Mouse (Mus musculus) lung, embryonic 14.5 days (tissue): ENCODE data around the gene Fam228a. TPM values are rescaled to one million over a fixed set of nuclear protein-coding genes. Genes with fewer than 3 reads are reported as not detected.
A peak's percentile ranks its signal among the peaks of the same experiment; 100 is the strongest.
"Not testable (repeated sequence)": the region's sequence is repeated elsewhere in the genome, so short reads cannot be mapped to it uniquely, and the experiment has no call there.

ENCODE experiments used
- ATAC-seq: fragments of 200-750 bp; cut with Nextera tagmentation; 2 replicates; pipeline ENCODE4 v1.8.0; 2017; ENCODE audit warnings: mild to moderate bottlenecking, moderate TSS enrichment, moderate library complexity; ENCODE audit not compliant: insufficient read depth
- DNase-seq: peaks from one replicate; pipeline ENCODE4 v3.0.0-alpha.2; 2015
- H3K27ac ChIP-seq: fragments of 300-500 bp; sonication (generic); 2 replicates; pipeline ENCODE4 v1.5.1; 2014; ENCODE audit warnings: low read depth, mild to moderate bottlenecking, moderate library complexity
- H3K27me3 ChIP-seq: fragments of 300-500 bp; sonication (generic); 2 replicates; pipeline ENCODE4 v1.6.1; 2014; ENCODE audit warnings: low read length, control low read depth; ENCODE audit not compliant: insufficient read depth
- H3K36me3 ChIP-seq: fragments of 300-500 bp; sonication (generic); 2 replicates; pipeline ENCODE4 v1.6.1; 2014; ENCODE audit warnings: control low read depth; ENCODE audit not compliant: insufficient read depth
- H3K4me1 ChIP-seq: fragments of 300-500 bp; sonication (generic); 2 replicates; pipeline ENCODE4 v1.6.1; 2014; ENCODE audit warnings: antibody characterized with exemption, control low read depth; ENCODE audit not compliant: insufficient read depth
- H3K4me2 ChIP-seq: fragments of 300-500 bp; sonication (generic); 2 replicates; pipeline ENCODE4 v1.6.1; 2014; ENCODE audit warnings: mild to moderate bottlenecking
- H3K4me3 ChIP-seq: fragments of 300-500 bp; sonication (generic); 2 replicates; pipeline ENCODE4 v1.5.1; 2014; ENCODE audit warnings: low read depth, low read length
- H3K9ac ChIP-seq: fragments of 300-500 bp; sonication (generic); 2 replicates; pipeline ENCODE4 v1.6.1; 2014
- H3K9me3 ChIP-seq: fragments of 300-500 bp; sonication (generic); 2 replicates; pipeline ENCODE4 v1.6.1; 2016; ENCODE audit warnings: low read depth, low read length, control low read depth
- CTCF ChIP-seq: IDR thresholded peaks from 2 replicates; pipeline ENCODE4 v1.5.1; 2016; ENCODE audit warnings: antibody characterized with exemption, low read depth
- WGBS: fragments of 180-500 bp; shearing (Covaris S2); extraction: QIAGEN DNeasy Blood & Tissue Kit; methylation state at CpG from one replicate; pipeline ENCODE4 v1.1.7; 2014; 5-methylcytosine and 5-hydroxymethylcytosine counted together
- polyA plus RNA-seq: library from polyadenylated mRNA; unstranded; fragments of >200 nt; fragmentation: Nextera tagmentation; extraction: Ambion mirVana; gene quantifications from 2 replicates; pipeline ENCODE4 v1.2.1, GENCODE M21; 2014

The Fam228a gene
- polyA plus RNA-seq, 1 experiment from 2014 or later, result 0.41 TPM

DNA sequence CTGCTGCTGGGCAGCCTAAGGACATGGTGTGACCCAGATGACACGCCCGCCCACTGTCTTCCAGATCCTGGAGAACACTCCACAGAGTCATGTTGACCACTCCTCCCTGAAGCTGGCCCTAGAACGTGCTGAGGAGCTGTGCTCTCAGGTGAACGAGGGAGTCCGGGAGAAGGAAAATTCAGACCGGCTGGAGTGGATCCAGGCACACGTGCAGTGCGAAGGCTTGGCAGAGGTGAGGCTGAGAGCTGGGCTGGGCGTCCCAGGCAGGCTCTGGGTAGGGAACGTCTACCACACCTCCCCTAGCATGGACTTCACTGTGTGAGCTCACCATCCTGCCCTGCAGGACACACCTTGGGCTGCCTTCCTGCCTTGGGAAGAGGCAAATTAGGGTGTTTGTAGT, 31.3 kb downstream of the Fam228a start:
- Histone ChIP-seq H3K27ac (peak overlapping the region; percentile 12; the same call in 1 of the 2 replicates), H3K4me3 (no peak overlapping the region), H3K9ac (no peak overlapping the region), H3K9me3 (no peaks in the 10 kb centered on the region), H3K4me1 (no peaks in the 10 kb centered on the region), H3K4me2 (no peak overlapping the region), H3K27me3 (no peaks in the 10 kb centered on the region), H3K36me3 (peaks cover 39% of the 10 kb centered on the region)
- ATAC-seq (peak; percentile 58; the same call in 1 of the 2 replicates), DNase-seq (peak; percentile 8)
- no peak for TF ChIP-seq CTCF
- 61% methylated on average over 10 of the region's 10 CpGs for WGBS

DNA sequence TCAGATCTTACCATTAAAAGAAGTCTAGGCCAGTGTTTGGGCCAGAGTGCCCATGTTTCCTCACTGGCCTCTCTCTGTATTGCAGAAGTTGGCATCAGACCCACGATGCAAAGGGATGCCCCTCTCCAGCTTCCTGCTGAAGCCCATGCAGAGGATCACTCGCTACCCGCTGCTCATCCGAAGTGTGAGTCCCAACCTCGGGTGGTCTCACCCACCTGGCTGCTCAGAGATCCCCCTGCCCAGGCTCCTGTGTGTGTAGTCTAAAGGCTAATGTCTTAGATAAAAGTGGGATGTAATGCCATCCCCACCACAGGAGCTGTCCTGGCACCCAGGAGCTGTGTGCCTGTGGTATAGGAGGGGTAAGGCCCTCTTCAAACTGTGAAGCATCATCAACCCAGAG, 32.1 kb downstream of the Fam228a start:
- Histone ChIP-seq H3K27me3 (no peaks in the 10 kb centered on the region), H3K4me2 (no peak overlapping the region), H3K36me3 (peaks cover 40% of the 10 kb centered on the region), H3K4me3 (no peak overlapping the region), H3K4me1 (no peaks in the 10 kb centered on the region), H3K9ac (no peak overlapping the region), H3K9me3 (no peaks in the 10 kb centered on the region), H3K27ac (0 out of 2 replicates have a peak overlapping the region, but pooled peaks have one; percentile 33)
- DNase-seq, result no peak
- no peak for ATAC-seq
- TF ChIP-seq CTCF, result no peak
- WGBS, result 82% methylated on average over 5 of the region's 5 CpGs

DNA sequence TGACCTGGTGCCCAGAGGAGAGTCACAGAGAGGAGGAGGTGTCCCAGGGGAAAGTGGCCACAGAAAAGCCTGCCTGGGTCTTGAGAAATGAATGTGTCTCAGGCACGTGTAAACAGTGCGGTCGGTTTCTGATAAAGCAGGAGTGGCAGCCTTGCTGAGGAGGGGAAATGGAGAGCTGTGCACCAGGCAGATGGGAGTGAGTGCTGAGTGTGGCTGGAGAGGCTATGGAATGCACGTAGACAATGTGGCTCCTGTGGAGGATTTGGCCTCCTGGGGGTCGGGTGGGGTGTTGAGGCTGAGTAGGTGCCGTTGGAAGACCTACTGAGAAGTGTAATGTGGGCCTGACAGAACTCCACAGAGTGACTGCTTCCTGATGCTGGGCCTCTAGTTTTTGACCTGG, 32.6 kb downstream of the Fam228a start:
- H3K4me1 ChIP-seq, H3K4me3 ChIP-seq, H3K9me3 ChIP-seq, H3K4me2 ChIP-seq, H3K27me3 ChIP-seq, H3K9ac ChIP-seq: not testable (repeated sequence)
- peak overlapping the region; percentile 33; the same call in 1 of the 2 replicates for H3K27ac ChIP-seq
- ATAC-seq (peak; percentile 83), DNase-seq (peak; percentile 39)
- peaks cover 43% of the 10 kb centered on the region for H3K36me3 ChIP-seq
- WGBS, result 13% methylated on average over 6 of the region's 6 CpGs

DNA sequence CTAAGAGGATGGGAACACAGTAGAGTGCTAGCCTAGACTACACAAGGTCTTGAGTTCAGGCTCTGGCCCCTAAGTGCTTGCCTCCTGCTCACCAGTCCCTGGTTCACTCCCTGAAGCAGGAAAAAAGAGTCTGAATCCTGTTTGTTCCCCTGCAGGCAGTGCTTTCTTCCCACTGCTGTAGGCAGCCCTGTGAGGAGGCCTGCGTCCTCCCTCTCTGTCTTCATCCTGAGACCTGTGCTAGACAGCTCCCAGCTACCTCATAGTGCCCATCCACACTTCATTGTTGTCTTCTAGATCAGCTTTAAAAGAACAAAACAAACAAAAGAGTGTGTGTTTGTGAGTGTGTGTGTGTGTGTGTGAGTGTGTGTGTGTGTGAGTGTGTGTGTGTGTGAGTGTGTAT, 43.7 kb downstream of the Fam228a start:
- DNase-seq (no peak), ATAC-seq (no peak)
- Histone ChIP-seq H3K9ac (no peak overlapping the region), H3K9me3 (no peaks in the 10 kb centered on the region), H3K4me3 (no peak overlapping the region), H3K27me3 (no peaks in the 10 kb centered on the region), H3K27ac (no peak overlapping the region), H3K4me1 (no peaks in the 10 kb centered on the region), H3K4me2 (no peak overlapping the region), H3K36me3 (no peaks in the 10 kb centered on the region; the same call in 1 of the 2 replicates)
- 84% methylated on average over 1 of the region's 1 CpGs for WGBS
- no peak for TF ChIP-seq CTCF

DNA sequence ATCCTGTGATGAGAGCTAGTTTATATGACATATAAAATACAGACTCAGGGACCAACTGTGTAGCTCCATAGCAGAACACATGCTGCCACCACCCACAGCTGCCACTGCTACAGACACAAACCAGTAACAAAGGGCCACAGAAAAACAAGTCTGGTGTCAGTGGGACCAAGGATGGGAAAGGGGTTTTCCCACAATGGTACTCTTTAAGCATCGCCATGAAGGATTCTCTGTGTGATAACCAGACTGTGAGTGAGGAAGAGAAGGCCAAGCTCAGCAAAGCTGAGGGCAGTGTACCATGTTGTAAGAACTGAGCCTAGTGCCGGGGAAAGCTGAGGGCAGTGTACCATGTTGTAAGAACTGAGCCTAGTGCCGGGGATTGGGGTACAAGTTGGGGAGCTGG, 47.0 kb downstream of the Fam228a start:
- Histone ChIP-seq H3K4me1 (no peaks in the 10 kb centered on the region), H3K9ac (no peak overlapping the region), H3K4me3 (no peak overlapping the region), H3K4me2 (no peak overlapping the region), H3K9me3 (no peaks in the 10 kb centered on the region), H3K27me3 (no peaks in the 10 kb centered on the region), H3K27ac (no peak overlapping the region), H3K36me3 (no peaks in the 10 kb centered on the region)
- no peak for DNase-seq
- ATAC-seq, result no peak
- 80% methylated on average over 3 of the region's 3 CpGs for WGBS
- no peak for TF ChIP-seq CTCF

DNA sequence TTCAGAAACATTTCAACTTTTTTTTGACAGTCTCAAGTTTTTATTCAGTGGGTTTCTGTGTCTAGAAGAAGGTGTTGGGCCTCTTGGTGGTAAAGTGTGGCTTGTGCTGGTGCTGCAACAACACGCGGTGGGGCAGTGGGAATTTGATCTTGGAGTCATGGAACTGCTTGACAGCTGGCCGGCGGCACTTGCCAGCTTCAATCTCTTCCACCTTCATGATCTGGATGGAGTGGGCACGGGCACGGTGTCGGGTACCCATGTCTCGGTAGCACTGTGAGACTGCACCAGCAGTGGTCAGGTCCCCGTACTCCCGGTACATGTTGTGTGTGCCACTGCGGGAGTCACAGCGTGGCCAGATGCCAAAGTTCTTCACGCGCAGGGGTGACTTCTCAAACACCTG, 48.9 kb downstream of the Fam228a start:
- ATAC-seq (no peak), DNase-seq (no peak)
- TF ChIP-seq CTCF, result no peak
- Histone ChIP-seq H3K27ac (no peak overlapping the region), H3K36me3 (no peaks in the 10 kb centered on the region), H3K4me1 (no peaks in the 10 kb centered on the region), H3K27me3 (no peaks in the 10 kb centered on the region), H3K9me3 (no peaks in the 10 kb centered on the region), H3K9ac (no peak overlapping the region), H3K4me2 (no peak overlapping the region), H3K4me3 (no peak overlapping the region)
- WGBS, result 88% methylated on average over 14 of the region's 14 CpGs

DNA sequence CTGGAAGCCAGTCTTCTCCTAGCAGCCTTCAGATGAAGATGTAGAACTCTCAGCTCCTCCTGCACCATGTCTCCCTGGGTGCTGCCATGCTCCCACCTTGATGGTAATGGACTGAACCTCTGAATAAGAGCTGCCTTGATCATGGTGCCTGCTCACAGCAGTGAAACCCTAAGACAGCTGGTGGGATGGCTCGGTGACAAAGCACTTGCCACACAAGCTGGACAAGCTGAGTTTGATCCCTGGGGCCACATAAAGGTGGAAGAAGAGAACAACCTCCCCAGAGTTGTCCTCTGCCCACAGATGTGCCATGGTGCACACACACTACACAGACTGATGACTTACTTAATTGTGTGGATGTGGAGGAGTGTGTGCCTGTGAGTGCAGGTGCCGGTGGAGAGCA, 49.8 kb downstream of the Fam228a start:
- Histone ChIP-seq H3K4me2 (no peak overlapping the region), H3K9ac (no peak overlapping the region), H3K27me3 (no peaks in the 10 kb centered on the region), H3K4me1 (no peaks in the 10 kb centered on the region), H3K27ac (no peak overlapping the region), H3K36me3 (no peaks in the 10 kb centered on the region), H3K9me3 (no peaks in the 10 kb centered on the region), H3K4me3 (no peak overlapping the region)
- ATAC-seq (no peak), DNase-seq (no peak)
- no peak for TF ChIP-seq CTCF
- 92% methylated on average over 2 of the region's 2 CpGs for WGBS

DNA sequence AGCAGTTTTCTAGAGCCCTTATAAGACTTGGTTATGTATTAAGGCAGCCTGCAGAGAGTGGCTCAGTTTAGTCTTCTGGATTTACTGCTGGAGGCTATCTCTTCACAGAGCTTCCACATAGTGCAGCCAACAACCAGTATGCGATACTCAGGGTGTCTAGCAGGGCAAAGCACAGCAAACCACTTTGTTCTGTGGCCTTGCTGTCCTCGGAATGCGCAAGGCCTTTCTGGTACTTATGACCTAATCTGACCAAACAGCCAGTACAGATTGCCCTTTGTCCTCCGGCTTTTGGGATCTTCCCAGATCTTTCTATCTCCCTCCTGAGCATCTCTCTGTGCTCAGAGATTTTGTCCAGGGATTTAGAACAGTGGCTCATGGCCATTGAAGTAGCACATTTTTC, 52.8 kb downstream of the Fam228a start:
- TF ChIP-seq CTCF, result no peak
- Histone ChIP-seq H3K27me3 (no peaks in the 10 kb centered on the region), H3K4me2 (no peak overlapping the region), H3K36me3 (no peaks in the 10 kb centered on the region), H3K9ac (no peak overlapping the region), H3K9me3 (no peaks in the 10 kb centered on the region), H3K27ac (no peak overlapping the region), H3K4me1 (no peaks in the 10 kb centered on the region), H3K4me3 (no peak overlapping the region)
- ATAC-seq (no peak), DNase-seq (no peak)
- WGBS, result 81% methylated on average over 4 of the region's 4 CpGs
